26 mouse cellular contexts compared by ENCODE assay signal in genomic region chr8:83067906-83068305, GRCm38 (mm10).
DNase-seq lines count a peak whose midpoint lies in the region; ATAC-seq lines count a peak whose summit lies in the region.
"Had no signal": no experiment of that assay in that cellular context is flagged by ENCODE, and none has a peak within 500 bp of the region (broad histone marks: within the 10 kb centered on the region; RNA-seq: fewer than 3 reads in every experiment).

No protein-coding gene starts in this region.

- H3K36me3 ChIP-seq in forebrain, embryonic 16.5 days (ENCODE audit: control insufficient read depth, insufficient read depth): no peaks in the 10 kb centered on the region
- H3K36me3 ChIP-seq in forebrain, embryonic 11.5 days (ENCODE audit: control insufficient read depth, insufficient read depth, low read length): no peaks in the 10 kb centered on the region
- no peaks in the 10 kb centered on the region for H3K36me3 ChIP-seq in macrophage (ENCODE audit: inconsistent target)
- H3K36me3 ChIP-seq: embryonic facial prominence, embryonic 10.5 days; embryonic facial prominence, embryonic 12.5 days; forebrain, embryonic 12.5 days; G1E had no signal

- no peak for DNase-seq in forebrain, embryonic 11.5 days (ENCODE audit: low spot score)
- no peak for DNase-seq in frontal cortex, postnatal 14 days (ENCODE audit: low spot score in 2 of 2)
- DNase-seq in left cerebral cortex, postnatal 25 days (ENCODE audit: low spot score in 2 of 2): peak; percentile 27 to 28
- no peak for DNase-seq in left cerebral cortex, postnatal 36 days (ENCODE audit: low spot score in 2 of 2)
- no peak for DNase-seq in natural killer cell, adult 2 months (ENCODE audit: low spot score in 2 of 2)
- DNase-seq: adrenal gland, adult 8-10 months; adrenal gland, postnatal 14 days; adrenal gland, postnatal 36 days; B cell, adult 2 months; cerebellum, adult 11-12 months; cerebellum, adult 2 months; cerebellum, adult 9-10 months; cerebellum, postnatal 10 days; cerebellum, postnatal 25 days had no signal

- no peak overlapping the region for H3K9ac ChIP-seq in forebrain, embryonic 16.5 days (replicated peaks; ENCODE audit: low read depth, low read length)
- no peak overlapping the region for H3K9ac ChIP-seq in forebrain, embryonic 11.5 days (ENCODE audit: low read length)
- H3K9ac ChIP-seq: embryonic facial prominence, embryonic 12.5 days; forebrain, embryonic 12.5 days had no signal

- H3K27ac ChIP-seq in forebrain, embryonic 16.5 days (ENCODE audit: low read length): no peak overlapping the region
- H3K27ac ChIP-seq in forebrain, embryonic 11.5 days (ENCODE audit: low read depth, low read length): no peak overlapping the region
- peak overlapping the region; percentile 99 for H3K27ac ChIP-seq in macrophage
- H3K27ac ChIP-seq: embryonic facial prominence, embryonic 10.5 days; embryonic facial prominence, embryonic 12.5 days; forebrain, embryonic 12.5 days had no signal

- WGBS in forebrain, embryonic 16.5 days: 55% methylated on average over 7 of the region's 7 CpGs
- 77% methylated on average over 7 of the region's 7 CpGs for WGBS in forebrain, embryonic 11.5 days
- WGBS in macrophage (ENCODE audit: missing documents): 88% methylated on average over 7 of the region's 7 CpGs

- peaks cover 5% of the 10 kb centered on the region; the same call in 1 of the 2 replicates for H3K79me2 ChIP-seq in macrophage (ENCODE audit: inconsistent target)

- H3K27me3 ChIP-seq in forebrain, embryonic 16.5 days (replicated peaks; ENCODE audit: control insufficient read depth, insufficient read depth, low read length): no peaks in the 10 kb centered on the region
- no peaks in the 10 kb centered on the region for H3K27me3 ChIP-seq in forebrain, embryonic 11.5 days (ENCODE audit: control insufficient read depth, insufficient read depth, low read length)
- H3K27me3 ChIP-seq: CH12.LX; embryonic facial prominence, embryonic 12.5 days; forebrain, embryonic 12.5 days; Patski had no signal

- H3K4me3 ChIP-seq in forebrain, embryonic 16.5 days (replicated peaks; ENCODE audit: low read length): no peak overlapping the region
- no peak overlapping the region for H3K4me3 ChIP-seq in forebrain, embryonic 11.5 days (ENCODE audit: low read depth, low read length)
- no peak overlapping the region for H3K4me3 ChIP-seq in macrophage (ENCODE audit: inconsistent target)
- H3K4me3 ChIP-seq: embryonic facial prominence, embryonic 10.5 days; embryonic facial prominence, embryonic 12.5 days; forebrain, embryonic 12.5 days had no signal

- 0 out of 2 replicates have a peak, but pooled peaks have one; percentile 23 for ATAC-seq in forebrain, embryonic 16.5 days
- no peak for ATAC-seq in forebrain, embryonic 11.5 days (replicated peaks; ENCODE audit: low FRiP score)
- ATAC-seq in frontal cortex, adult (ENCODE audit: low TSS enrichment): peak; percentile 76
- ATAC-seq: activated CD4-positive, CD25-positive, alpha-beta regulatory T cell, adult 4 months; CD4-positive, CD25-positive, alpha-beta regulatory T cell, adult 4 months; forebrain, embryonic 14.5 days; Patski had no signal

- no peak overlapping the region for H3K4me2 ChIP-seq in forebrain, embryonic 16.5 days (ENCODE audit: low read length)
- H3K4me2 ChIP-seq in forebrain, embryonic 11.5 days (ENCODE audit: low read depth, low read length, severe bottlenecking): no peak overlapping the region
- H3K4me2 ChIP-seq: embryonic facial prominence, embryonic 12.5 days; forebrain, embryonic 12.5 days had no signal

- intact Hi-C loops in left cerebral cortex, postnatal 25 days (cut with DNase I): no loop called here
- intact Hi-C loops in left cerebral cortex, postnatal 36 days (cut with DNase I): no loop called here

- H3K9me3 ChIP-seq in forebrain, embryonic 16.5 days (ENCODE audit: control insufficient read depth, low read length): no peaks in the 10 kb centered on the region
- H3K9me3 ChIP-seq in forebrain, embryonic 11.5 days (ENCODE audit: control insufficient read depth, low read length): no peaks in the 10 kb centered on the region
- H3K9me3 ChIP-seq: embryonic facial prominence, embryonic 10.5 days; embryonic facial prominence, embryonic 12.5 days; forebrain, embryonic 12.5 days; G1E had no signal

- H3K4me1 ChIP-seq in forebrain, embryonic 16.5 days (replicated peaks; ENCODE audit: control insufficient read depth, insufficient read depth, low read length): 0 out of 2 replicates have a peak, but pooled peaks cover 2% of the 10 kb centered on the region
- H3K4me1 ChIP-seq in forebrain, embryonic 11.5 days (replicated peaks; ENCODE audit: control insufficient read depth, insufficient read depth, low read length): no peaks in the 10 kb centered on the region
- H3K4me1 ChIP-seq: embryonic facial prominence, embryonic 12.5 days; forebrain, embryonic 12.5 days had no signal

Comparison
In these comparisons a context has a peak if more than half of its experiments do, and no peak if none do; other contexts are left out.
1. DNase-seq: peak in left cerebral cortex, postnatal 25 days (2 of 2); none in forebrain, embryonic 11.5 days (single experiment), frontal cortex, postnatal 14 days (0 of 2), left cerebral cortex, postnatal 36 days (0 of 2) and natural killer cell, adult 2 months (0 of 2).